Mouse (Mus musculus) kidney, postnatal 25 days (tissue): Measurements from ENCODE around the gene Vmn1r178.
"Not testable (repeated sequence)": the region's sequence is repeated elsewhere in the genome, so short reads cannot be mapped to it uniquely, and the experiment has no call there.

ENCODE experiments used
- DNase-seq, 2 experiments: peaks; one replicate each; pipeline ENCODE4 v3.0.0; 2021; ENCODE audit warnings: mixed read lengths in 2 of 2

The Vmn1r178 gene

GRCm38 (mm10) chr7:23891709-23892108 lies at the start of gene Vmn1r178:
Vmn1r178 (plus strand) TSS chr7:23892009.
- DNase-seq, result no peak

GRCm38 (mm10) chr7:23866349-23866748 lies 25.5 kb upstream of the Vmn1r178 start, which contains the start of gene Vmn1r177:
Vmn1r177 (minus strand) TSS chr7:23866449.
- not testable (repeated sequence) for DNase-seq

GRCm38 (mm10) chr7:23876918-23877317 lies 14.9 kb upstream of the Vmn1r178 start:
- not testable (repeated sequence) for DNase-seq

GRCm38 (mm10) chr7:23926678-23927077 lies 34.9 kb downstream of the Vmn1r178 start, which contains the start of gene Vmn1r179:
Vmn1r179 (plus strand) TSS chr7:23926978.
- no peak for DNase-seq
